Mouse (Mus musculus): Measurements from ENCODE around the gene Irf6.

- TF ChIP-seq POLR2A (IDR thresholded peaks at IDR 0.05; ENCODE audit: extremely low read depth, insufficient read depth, low read length), result no peak
- no peak for TF ChIP-seq CTCF (IDR thresholded peaks at IDR 0.05; ENCODE audit: extremely low read depth, insufficient read depth, low read length)
Measured at GRCm38 (mm10) chr1:193167746-193168145, 14.8 kb downstream of the Irf6 start, which contains the start of gene A130010J15Rik.

Data from cortical plate, adult 2 months (tissue).